ENCODE assay signal across 11 mouse cellular contexts in genomic region chr10:128745946-128746613, GRCm38 (mm10). TPM values are rescaled to one million over a fixed set of nuclear protein-coding genes. Genes with fewer than 3 reads are reported as not detected.
DNase-seq lines count a peak whose midpoint lies in the region; ATAC-seq lines count a peak whose summit lies in the region.
"Had no signal": no experiment of that assay in that cellular context is flagged by ENCODE, and none has a peak within 500 bp of the region (broad histone marks: within the 10 kb centered on the region; RNA-seq: fewer than 3 reads in every experiment).

No protein-coding gene starts in this region.

- H3K27me3 ChIP-seq in hindbrain, embryonic 16.5 days (replicated peaks; ENCODE audit: control insufficient read depth, insufficient read depth, low read length), result peaks cover 5% of the 10 kb centered on the region; the same call in 1 of the 2 replicates

- H3K36me3 ChIP-seq in hindbrain, embryonic 16.5 days (ENCODE audit: control insufficient read depth, insufficient read depth, low read length), result no peaks in the 10 kb centered on the region
- H3K36me3 ChIP-seq: limb, embryonic 12.5 days; midbrain, embryonic 12.5 days had no signal

- no peak overlapping the region for H3K9ac ChIP-seq in hindbrain, embryonic 16.5 days (ENCODE audit: low read depth, low read length)
- H3K9ac ChIP-seq: limb, embryonic 12.5 days; midbrain, embryonic 12.5 days had no signal

- H3K4me3 ChIP-seq in hindbrain, embryonic 16.5 days (ENCODE audit: low read length), result no peak overlapping the region
- H3K4me3 ChIP-seq: midbrain, embryonic 12.5 days had no signal

- no peak overlapping the region for H3K4me2 ChIP-seq in hindbrain, embryonic 16.5 days (ENCODE audit: low read length)
- H3K4me2 ChIP-seq: midbrain, embryonic 12.5 days had no signal

- WGBS in hindbrain, embryonic 16.5 days, result 93% methylated on average over 10 of the region's 10 CpGs

- peak; percentile 92 for DNase-seq in CD4-positive helper T cell, adult 2 months (ENCODE audit: low read depth, low spot score)
- peak; percentile 83 to 89 for DNase-seq in CD8-positive naive resting alpha-beta T cell, adult 2 months (ENCODE audit: low read depth in 2 of 2, low spot score in 2 of 2)
- peak; percentile 91 for DNase-seq in induced T-regulatory cell, adult 2 months (ENCODE audit: low read depth)
- DNase-seq in spleen, postnatal 14 days (ENCODE audit: low spot score in 2 of 2), result peak; percentile 39 to 54
- no peak for DNase-seq in layer of hippocampus, adult 9-11 months

- H3K9me3 ChIP-seq in hindbrain, embryonic 16.5 days (ENCODE audit: control insufficient read depth, low read length), result no peaks in the 10 kb centered on the region
- H3K9me3 ChIP-seq: limb, embryonic 12.5 days; midbrain, embryonic 12.5 days had no signal

- peaks cover 32% of the 10 kb centered on the region for H3K4me1 ChIP-seq in hindbrain, embryonic 16.5 days (ENCODE audit: control insufficient read depth, insufficient read depth, low read depth, low read length)

- ATAC-seq in hindbrain, embryonic 16.5 days, result no peak
- no peak for ATAC-seq in granulocyte monocyte progenitor cell, adult 5-6 weeks (replicated peaks; ENCODE audit: poor library complexity, severe bottlenecking)
- ATAC-seq: forebrain, embryonic 16.5 days; intestine, postnatal 0 days had no signal

- no peak overlapping the region for H3K27ac ChIP-seq in hindbrain, embryonic 16.5 days (ENCODE audit: low read depth, low read length)
- H3K27ac ChIP-seq: limb, embryonic 12.5 days; midbrain, embryonic 12.5 days had no signal

RNA-seq across cellular contexts. Expression of gene Dgka, which starts 1.4 kb away (rescaled TPM):
- 7.4 and 8.8 TPM in 2 replicates for polyA plus RNA-seq in hindbrain, embryonic 16.5 days (2015; fragmentation: Nextera tagmentation; extraction: Ambion mirVana)
- 13.2 and 15.8 TPM in 2 replicates for total RNA-seq in granulocyte monocyte progenitor cell, adult 5-6 weeks (2014; fragmentation: Nextera tagmentation)
- 9.4 and 12.0 TPM in 2 replicates for total RNA-seq in granulocyte monocyte progenitor cell, adult 5-6 weeks (2017)

RNA-seq across cellular contexts. Expression of gene Pym1, which starts 1.6 kb away (rescaled TPM):
- polyA plus RNA-seq in hindbrain, embryonic 16.5 days (2015; fragmentation: Nextera tagmentation; extraction: Ambion mirVana), result 40.8 and 46.3 TPM in 2 replicates
- total RNA-seq in granulocyte monocyte progenitor cell, adult 5-6 weeks (2014; fragmentation: Nextera tagmentation), result 43.5 and 52.0 TPM in 2 replicates
- 47.6 and 82.5 TPM in 2 replicates for total RNA-seq in granulocyte monocyte progenitor cell, adult 5-6 weeks (2017)

RNA-seq across cellular contexts. Expression of gene Cdk2, which starts 41.2 kb away (rescaled TPM):
- polyA plus RNA-seq in hindbrain, embryonic 16.5 days (2015; fragmentation: Nextera tagmentation; extraction: Ambion mirVana), result 18.3 and 24.2 TPM in 2 replicates
- total RNA-seq in granulocyte monocyte progenitor cell, adult 5-6 weeks (2014; fragmentation: Nextera tagmentation), result 101 and 134 TPM in 2 replicates
- total RNA-seq in granulocyte monocyte progenitor cell, adult 5-6 weeks (2017), result 60.3 and 73.1 TPM in 2 replicates

RNA-seq across cellular contexts. Expression of gene Pmel, which starts 42.1 kb away (rescaled TPM):
- polyA plus RNA-seq in hindbrain, embryonic 16.5 days (2015; fragmentation: Nextera tagmentation; extraction: Ambion mirVana), result 0.83 and 0.97 TPM in 2 replicates
- total RNA-seq in granulocyte monocyte progenitor cell, adult 5-6 weeks (2014; fragmentation: Nextera tagmentation), result 0.28 and 2.6 TPM in 2 replicates
- total RNA-seq in granulocyte monocyte progenitor cell, adult 5-6 weeks (2017), result 0.52 and 1.6 TPM in 2 replicates

RNA-seq across cellular contexts. Expression of gene Mmp19, which starts 44.6 kb away (rescaled TPM):
- 0.45 and 0.74 TPM in 2 replicates for polyA plus RNA-seq in hindbrain, embryonic 16.5 days (2015; fragmentation: Nextera tagmentation; extraction: Ambion mirVana)
- 6.9 and 8.3 TPM in 2 replicates for total RNA-seq in granulocyte monocyte progenitor cell, adult 5-6 weeks (2014; fragmentation: Nextera tagmentation)
- total RNA-seq in granulocyte monocyte progenitor cell, adult 5-6 weeks (2017), result 14.9 and 15.6 TPM in 2 replicates
